Mouse (Mus musculus) liver, adult (tissue): ENCODE results near the gene Ltb.

Experiments used
- GATA4 ChIP-seq: IDR thresholded peaks from 2 replicates; pipeline ENCODE4 v1.6.1; 2014; ENCODE audit warnings: mild to moderate bottlenecking, low read length; ENCODE audit not compliant: insufficient replicate concordance

Ltb gene

GRCm38 (mm10) chr17:35201787-35202186, 7.5 kb downstream of the Ltb start, which contains the start of gene Tnf:
Tnf (minus strand) TSS chr17:35202007.
- TF ChIP-seq GATA4: no peak

- TF ChIP-seq GATA4: no peak
Observed at GRCm38 (mm10) chr17:35202442-35202841, 8.2 kb downstream of the Ltb start.

GRCm38 (mm10) chr17:35204494-35205379, 10.5 kb downstream of the Ltb start, which contains the start of gene Lta:
Lta (minus strand) TSS chr17:35205351.
- no peak for TF ChIP-seq GATA4

- no peak for TF ChIP-seq GATA4
Observed at GRCm38 (mm10) chr17:35205380-35205769, 11.1 kb downstream of the Ltb start.

- no peak for TF ChIP-seq GATA4
Observed at GRCm38 (mm10) chr17:35209785-35210535, 15.7 kb downstream of the Ltb start.

- no peak for TF ChIP-seq GATA4
Observed at GRCm38 (mm10) chr17:35210593-35210992, 16.4 kb downstream of the Ltb start.

- TF ChIP-seq GATA4: no peak
Observed at GRCm38 (mm10) chr17:35213071-35213470, 18.8 kb downstream of the Ltb start.

- TF ChIP-seq GATA4: peak; percentile 83; the same call in 1 of the 2 replicates
Observed at GRCm38 (mm10) chr17:35218516-35219193, 24.4 kb downstream of the Ltb start.

- no peak for TF ChIP-seq GATA4
Observed at GRCm38 (mm10) chr17:35219601-35220041, 25.4 kb downstream of the Ltb start.

GRCm38 (mm10) chr17:35220156-35220952, 26.1 kb downstream of the Ltb start, which contains the start of gene Gm16181:
Gm16181 (plus strand) TSS chr17:35220834.
- no peak; the same call in 1 of the 2 replicates for TF ChIP-seq GATA4

GRCm38 (mm10) chr17:35222299-35222698, 28.1 kb downstream of the Ltb start:
- TF ChIP-seq GATA4: no peak

GRCm38 (mm10) chr17:35224641-35225040, 30.4 kb downstream of the Ltb start:
- no peak for TF ChIP-seq GATA4

- no peak for TF ChIP-seq GATA4
Observed at GRCm38 (mm10) chr17:35225456-35225855, 31.2 kb downstream of the Ltb start.

- TF ChIP-seq GATA4: peak; percentile 72; the same call in 1 of the 2 replicates
Observed at GRCm38 (mm10) chr17:35226561-35227046, 32.4 kb downstream of the Ltb start.

GRCm38 (mm10) chr17:35231022-35231421, 36.8 kb downstream of the Ltb start:
- TF ChIP-seq GATA4: no peak

- no peak for TF ChIP-seq GATA4
Observed at GRCm38 (mm10) chr17:35232043-35232442, 37.8 kb downstream of the Ltb start.
